Mouse (Mus musculus): ENCODE data around the gene Taf5l.

Taf5l gene

GRCm38 (mm10) chr8:123959473-123959872 lies 61.7 kb downstream of the Taf5l start:
- DNase-seq, result no peak

GRCm38 (mm10) chr8:123958130-123958529 lies 63.1 kb downstream of the Taf5l start:
- DNase-seq, result no peak

GRCm38 (mm10) chr8:123954246-123954645 lies 67.0 kb downstream of the Taf5l start:
- no peak for DNase-seq

GRCm38 (mm10) chr8:123953686-123954085 lies 67.5 kb downstream of the Taf5l start:
- no peak for DNase-seq

GRCm38 (mm10) chr8:123950077-123950802 lies 71.0 kb downstream of the Taf5l start:
- peak; percentile 62 for DNase-seq

- no peak for DNase-seq
Measured at GRCm38 (mm10) chr8:123949686-123949986, 71.6 kb downstream of the Taf5l start.

- peak; percentile 100 for DNase-seq
Measured at GRCm38 (mm10) chr8:123948942-123949685, 72.1 kb downstream of the Taf5l start, which contains the start of gene Nup133. Gene Nup133 (minus strand): TSS chr8:123949265.
